Comparison of ENCODE assay signal across 13 mouse cellular contexts in the genomic region with DNA sequence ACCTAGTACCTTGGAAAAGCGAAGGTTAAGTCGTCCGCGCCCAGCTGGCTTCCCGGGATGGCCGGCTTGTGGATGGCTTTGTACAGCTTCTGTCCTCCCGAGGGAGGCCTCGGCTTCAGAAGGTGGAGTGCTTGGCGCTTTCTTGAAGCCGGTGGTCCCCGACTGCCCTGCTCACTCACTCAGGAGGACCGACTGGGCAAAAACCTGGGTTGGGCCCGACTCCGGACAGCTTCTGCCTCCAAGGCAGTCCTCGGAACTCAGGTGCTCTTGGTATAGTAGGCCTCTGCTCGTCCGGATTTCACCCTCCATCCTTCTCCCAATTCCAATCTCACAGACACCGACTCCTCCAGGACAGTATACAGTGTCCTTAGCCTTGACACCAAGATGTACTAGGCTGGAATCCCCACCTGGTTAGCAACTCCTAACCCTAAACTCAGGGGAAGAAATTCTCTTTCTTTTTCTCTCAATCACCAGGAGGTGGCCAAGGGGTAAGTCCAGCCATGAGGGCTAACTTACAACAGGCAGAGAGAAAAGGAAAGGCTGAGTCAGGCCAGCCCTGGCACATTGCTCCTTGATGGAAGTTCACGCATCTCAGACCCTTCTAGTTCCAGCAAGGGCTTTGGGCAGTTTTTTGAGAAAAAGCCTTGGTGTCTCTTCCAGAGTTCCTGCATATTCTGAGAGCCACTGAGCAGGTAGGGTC. TPM values are rescaled to one million over a fixed set of nuclear protein-coding genes. Genes with fewer than 3 reads are reported as not detected.
DNase-seq lines count a peak whose midpoint lies in the region; ATAC-seq and TF ChIP-seq lines count a peak whose summit lies in the region.
"Had no signal": no experiment of that assay in that cellular context is flagged by ENCODE, and none has a peak within 500 bp of the region (broad histone marks: within the 10 kb centered on the region; RNA-seq: fewer than 3 reads in every experiment).

No protein-coding gene starts in this region.

- 2% methylated on average over 19 of the region's 19 CpGs for WGBS in forebrain, embryonic 10.5 days
- 1% methylated on average over 19 of the region's 19 CpGs for WGBS in forebrain, embryonic 16.5 days
- WGBS in hindbrain, embryonic 12.5 days: 3% methylated on average over 19 of the region's 19 CpGs
- WGBS in hindbrain, embryonic 14.5 days: 3% methylated on average over 19 of the region's 19 CpGs
- 3% methylated on average over 19 of the region's 19 CpGs for WGBS in embryonic facial prominence, embryonic 10.5 days
- WGBS in limb, embryonic 14.5 days: 15% methylated on average over 18 of the region's 19 CpGs

- peak overlapping the region; percentile 41; the same call in 1 of the 2 replicates for H3K4me3 ChIP-seq in forebrain, embryonic 10.5 days
- no peak overlapping the region for H3K4me3 ChIP-seq in forebrain, embryonic 16.5 days (replicated peaks; ENCODE audit: low read length)
- H3K4me3 ChIP-seq in hindbrain, embryonic 12.5 days: peak overlapping the region; percentile 11
- H3K4me3 ChIP-seq in hindbrain, embryonic 14.5 days (replicated peaks; ENCODE audit: low read length): no peak overlapping the region
- H3K4me3 ChIP-seq in embryonic facial prominence, embryonic 10.5 days: peak overlapping the region; percentile 70; the same call in 1 of the 2 replicates
- no peak overlapping the region for H3K4me3 ChIP-seq in limb, embryonic 14.5 days (replicated peaks; ENCODE audit: low read length)
- H3K4me3 ChIP-seq: left cerebral cortex, adult 2 months; liver, embryonic 13.5 days had no signal

- intact Hi-C loops in left cerebral cortex, postnatal 36 days (cut with DNase I): loop anchor here (5.0 to 10.0 kb wide), 2 partner anchors 54 to 196 kb away; no protein-coding TSS in a partner anchor

- peak; percentile 45 for DNase-seq in forebrain, embryonic 10.5 days (ENCODE audit: extremely low spot score, low spot score)
- DNase-seq in hindbrain, embryonic 14.5 days (ENCODE audit: low spot score): no peak
- peak; percentile 61 for DNase-seq in embryonic facial prominence, embryonic 10.5 days (ENCODE audit: low spot score)
- no peak for DNase-seq in limb, embryonic 14.5 days (ENCODE audit: low spot score)
- DNase-seq in left cerebral cortex, postnatal 36 days (ENCODE audit: low spot score in 2 of 2): no peak
- no peak for DNase-seq in spleen, postnatal 14 days (ENCODE audit: low spot score in 2 of 2)
- DNase-seq: adrenal gland, adult 2 months; cerebellum, postnatal 25 days; liver, embryonic 13.5 days had no signal

- no peaks in the 10 kb centered on the region for H3K9me3 ChIP-seq in forebrain, embryonic 10.5 days
- no peaks in the 10 kb centered on the region for H3K9me3 ChIP-seq in forebrain, embryonic 16.5 days (ENCODE audit: control insufficient read depth, low read length)
- no peaks in the 10 kb centered on the region; the same call in 1 of the 2 replicates for H3K9me3 ChIP-seq in hindbrain, embryonic 12.5 days (replicated peaks)
- 0 out of 2 replicates have a peak, but pooled peaks cover 3% of the 10 kb centered on the region for H3K9me3 ChIP-seq in hindbrain, embryonic 14.5 days (ENCODE audit: control insufficient read depth, low read length)
- no peaks in the 10 kb centered on the region for H3K9me3 ChIP-seq in embryonic facial prominence, embryonic 10.5 days
- H3K9me3 ChIP-seq in limb, embryonic 14.5 days (ENCODE audit: control insufficient read depth, low read length): no peaks in the 10 kb centered on the region
- H3K9me3 ChIP-seq: liver, embryonic 13.5 days had no signal

- H3K27ac ChIP-seq in forebrain, embryonic 10.5 days: 0 out of 2 replicates have a peak overlapping the region, but pooled peaks have one; percentile 52
- no peak overlapping the region for H3K27ac ChIP-seq in forebrain, embryonic 16.5 days (ENCODE audit: low read length)
- H3K27ac ChIP-seq in hindbrain, embryonic 12.5 days: no peak overlapping the region
- no peak overlapping the region for H3K27ac ChIP-seq in hindbrain, embryonic 14.5 days
- peak overlapping the region; percentile 63 for H3K27ac ChIP-seq in embryonic facial prominence, embryonic 10.5 days (replicated peaks)
- no peak overlapping the region for H3K27ac ChIP-seq in limb, embryonic 14.5 days (replicated peaks; ENCODE audit: low read depth, low read length)
- H3K27ac ChIP-seq: left cerebral cortex, adult 2 months; liver, embryonic 13.5 days had no signal

- ATAC-seq in forebrain, embryonic 16.5 days: no peak
- ATAC-seq in hindbrain, embryonic 12.5 days (ENCODE audit: low FRiP score): no peak
- no peak for ATAC-seq in hindbrain, embryonic 14.5 days (ENCODE audit: low FRiP score)
- no peak for ATAC-seq in limb, embryonic 14.5 days (ENCODE audit: low FRiP score, low read depth)
- ATAC-seq: intestine, postnatal 0 days had no signal

- peaks cover 46% of the 10 kb centered on the region for H3K4me1 ChIP-seq in forebrain, embryonic 10.5 days
- H3K4me1 ChIP-seq in forebrain, embryonic 16.5 days (replicated peaks; ENCODE audit: control insufficient read depth, insufficient read depth, low read length): no peaks in the 10 kb centered on the region; the same call in 1 of the 2 replicates
- peaks cover 13% of the 10 kb centered on the region for H3K4me1 ChIP-seq in hindbrain, embryonic 12.5 days
- H3K4me1 ChIP-seq in hindbrain, embryonic 14.5 days (replicated peaks; ENCODE audit: control insufficient read depth, insufficient read depth, low read length): no peaks in the 10 kb centered on the region
- peaks cover 61% of the 10 kb centered on the region for H3K4me1 ChIP-seq in embryonic facial prominence, embryonic 10.5 days
- H3K4me1 ChIP-seq in limb, embryonic 14.5 days (ENCODE audit: control insufficient read depth, insufficient read depth, low read length): peaks cover 11% of the 10 kb centered on the region
- H3K4me1 ChIP-seq: liver, embryonic 13.5 days had no signal

- H3K9ac ChIP-seq in forebrain, embryonic 16.5 days (replicated peaks; ENCODE audit: low read depth, low read length): no peak overlapping the region
- no peak overlapping the region for H3K9ac ChIP-seq in hindbrain, embryonic 12.5 days
- H3K9ac ChIP-seq in hindbrain, embryonic 14.5 days: no peak overlapping the region
- H3K9ac ChIP-seq in limb, embryonic 14.5 days (ENCODE audit: low read depth, low read length, severe bottlenecking): no peak overlapping the region
- H3K9ac ChIP-seq: liver, embryonic 13.5 days had no signal

- H3K4me2 ChIP-seq in forebrain, embryonic 16.5 days (ENCODE audit: low read length): no peak overlapping the region
- peak overlapping the region; percentile 33; the same call in 1 of the 2 replicates for H3K4me2 ChIP-seq in hindbrain, embryonic 12.5 days (replicated peaks)
- no peak overlapping the region for H3K4me2 ChIP-seq in hindbrain, embryonic 14.5 days (replicated peaks)
- H3K4me2 ChIP-seq in limb, embryonic 14.5 days (replicated peaks; ENCODE audit: low read depth, low read length, severe bottlenecking): 0 out of 2 replicates have a peak overlapping the region, but pooled peaks have one; percentile 6
- H3K4me2 ChIP-seq: liver, embryonic 13.5 days had no signal

- no peak for TF ChIP-seq POLR2A in limb, embryonic 14.5 days (IDR thresholded peaks at IDR 0.05; ENCODE audit: borderline replicate concordance, extremely low read depth, insufficient read depth, insufficient read length)

- H3K27me3 ChIP-seq in forebrain, embryonic 10.5 days (ENCODE audit: poor library complexity, severe bottlenecking): peaks cover 98% of the 10 kb centered on the region
- peaks cover 63% of the 10 kb centered on the region for H3K27me3 ChIP-seq in forebrain, embryonic 16.5 days (replicated peaks; ENCODE audit: control insufficient read depth, insufficient read depth, low read length)
- H3K27me3 ChIP-seq in hindbrain, embryonic 12.5 days: peaks cover 100% of the 10 kb centered on the region
- H3K27me3 ChIP-seq in hindbrain, embryonic 14.5 days (ENCODE audit: control insufficient read depth, insufficient read depth, low read length): peaks cover 94% of the 10 kb centered on the region
- peaks cover 100% of the 10 kb centered on the region for H3K27me3 ChIP-seq in embryonic facial prominence, embryonic 10.5 days (replicated peaks; ENCODE audit: low read depth, poor library complexity, severe bottlenecking)
- peaks cover 70% of the 10 kb centered on the region for H3K27me3 ChIP-seq in limb, embryonic 14.5 days (ENCODE audit: control insufficient read depth, insufficient read depth, low read length)

- H3K36me3 ChIP-seq in forebrain, embryonic 10.5 days (replicated peaks): peaks cover 5% of the 10 kb centered on the region; the same call in 1 of the 2 replicates
- no peaks in the 10 kb centered on the region for H3K36me3 ChIP-seq in forebrain, embryonic 16.5 days (ENCODE audit: control insufficient read depth, insufficient read depth)
- H3K36me3 ChIP-seq in hindbrain, embryonic 12.5 days: no peaks in the 10 kb centered on the region
- no peaks in the 10 kb centered on the region for H3K36me3 ChIP-seq in hindbrain, embryonic 14.5 days (replicated peaks; ENCODE audit: control insufficient read depth, insufficient read depth)
- peaks cover 35% of the 10 kb centered on the region for H3K36me3 ChIP-seq in embryonic facial prominence, embryonic 10.5 days (replicated peaks)
- no peaks in the 10 kb centered on the region for H3K36me3 ChIP-seq in limb, embryonic 14.5 days (ENCODE audit: control insufficient read depth, insufficient read depth, low read length)
- H3K36me3 ChIP-seq: liver, embryonic 13.5 days had no signal

RNA-seq across cellular contexts. Expression of a gene that starts 7.1 kb away (rescaled TPM):
- 9.7 and 10.9 TPM in 2 replicates for polyA plus RNA-seq in forebrain, embryonic 10.5 days (2016; fragmentation: Nextera tagmentation; extraction: Ambion mirVana)
- 0.25 and 0.45 TPM in 2 replicates for polyA plus RNA-seq in forebrain, embryonic 16.5 days (2015; fragmentation: Nextera tagmentation; extraction: Ambion mirVana)
- 12.5 and 15.3 TPM in 2 replicates for polyA plus RNA-seq in hindbrain, embryonic 12.5 days (2016; fragmentation: Nextera tagmentation; extraction: Ambion mirVana)
- polyA plus RNA-seq in hindbrain, embryonic 14.5 days (2014; fragmentation: Nextera tagmentation; extraction: Ambion mirVana): 0.55 and 0.64 TPM in 2 replicates
- 10.1 and 15.6 TPM in 2 replicates for polyA plus RNA-seq in embryonic facial prominence, embryonic 10.5 days (2016; fragmentation: Nextera tagmentation; extraction: Ambion mirVana)
- polyA plus RNA-seq in limb, embryonic 14.5 days (2012; rRNA removed): 30.0 and 47.7 TPM in 2 replicates
- polyA plus RNA-seq in limb, embryonic 14.5 days (2014; fragmentation: Nextera tagmentation; extraction: Ambion mirVana): 7.7 and 14.6 TPM in 2 replicates
- under 1 TPM; 0.49 to 0.72 TPM for total RNA-seq in left cerebral cortex, postnatal 36 days (2021)
- total RNA-seq: adrenal gland, adult 2 months had no signal
- polyA plus RNA-seq: liver, embryonic 13.5 days had no signal

Comparison
In these comparisons a context has a peak if more than half of its experiments do, and no peak if none do; other contexts are left out.
1. H3K27ac ChIP-seq: peak in forebrain, embryonic 10.5 days (single experiment) and embryonic facial prominence, embryonic 10.5 days (single experiment); none in forebrain, embryonic 16.5 days (single experiment), hindbrain, embryonic 12.5 days (single experiment), hindbrain, embryonic 14.5 days (single experiment) and limb, embryonic 14.5 days (single experiment).
2. H3K4me3 ChIP-seq: peak in forebrain, embryonic 10.5 days (single experiment), hindbrain, embryonic 12.5 days (single experiment) and embryonic facial prominence, embryonic 10.5 days (single experiment); none in forebrain, embryonic 16.5 days (single experiment), hindbrain, embryonic 14.5 days (single experiment) and limb, embryonic 14.5 days (single experiment).
3. H3K4me2 ChIP-seq: peak in hindbrain, embryonic 12.5 days (single experiment) and limb, embryonic 14.5 days (single experiment); none in forebrain, embryonic 16.5 days (single experiment) and hindbrain, embryonic 14.5 days (single experiment).
4. DNase-seq: peak in forebrain, embryonic 10.5 days (single experiment) and embryonic facial prominence, embryonic 10.5 days (single experiment); none in hindbrain, embryonic 14.5 days (single experiment), limb, embryonic 14.5 days (single experiment), left cerebral cortex, postnatal 36 days (0 of 2) and spleen, postnatal 14 days (0 of 2).